Mouse (Mus musculus): ENCODE data around the gene Kcnip4.

Kcnip4 gene

GRCm38 (mm10) chr5:48371890-48372766, 1152.6 kb downstream of the Kcnip4 start:
- DNase-seq: peak; percentile 89

GRCm38 (mm10) chr5:48349309-48349708, 1175.4 kb downstream of the Kcnip4 start:
- no peak for DNase-seq

GRCm38 (mm10) chr5:48345983-48346648, 1178.6 kb downstream of the Kcnip4 start:
- DNase-seq: no peak

GRCm38 (mm10) chr5:48345095-48345982, 1179.4 kb downstream of the Kcnip4 start:
- no peak for DNase-seq

DNA sequence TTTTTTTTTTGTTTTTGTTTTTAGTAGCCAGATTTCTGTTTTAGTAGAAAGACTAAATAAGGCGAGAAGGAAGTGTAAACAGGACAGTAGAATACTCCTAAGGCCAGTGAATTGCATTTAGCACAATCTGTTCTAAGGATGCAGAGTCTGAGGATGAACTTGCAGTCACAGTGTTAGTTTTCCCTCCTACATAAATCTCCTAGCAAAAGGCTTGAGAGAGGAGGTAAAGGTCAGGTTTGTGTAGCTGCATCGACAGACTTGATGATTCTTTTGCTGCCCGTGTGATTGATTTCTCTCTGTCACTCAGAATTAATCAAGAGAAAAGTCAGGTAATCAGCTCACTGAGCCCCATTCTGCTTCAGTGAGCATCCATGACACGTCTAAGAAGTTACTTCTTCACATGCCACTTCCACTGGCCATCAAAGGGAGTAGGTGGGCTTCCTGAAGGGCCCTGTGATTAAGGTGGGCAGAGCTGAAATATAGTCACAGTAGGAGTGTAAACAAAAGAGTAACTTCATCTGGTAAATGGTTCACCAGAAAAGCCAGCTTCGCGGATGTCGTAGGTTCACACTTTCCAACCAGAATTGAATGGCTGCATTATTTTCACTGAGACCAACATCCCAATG, 1183.8 kb downstream of the Kcnip4 start:
- DNase-seq: no peak
